Mouse (Mus musculus) CD4-positive naive resting alpha-beta T cell, adult 57 days (primary cell): Measurements from ENCODE around the gene Cdk9. TPM values are rescaled to one million over a fixed set of nuclear protein-coding genes. Genes with fewer than 3 reads are reported as not detected.

Experiments used
- total RNA-seq: library from RNA; stranded (reverse); gene quantifications from one replicate; pipeline ENCODE4 v1.2.4, GENCODE M21; 2023

Gene Cdk9
- 109 TPM for total RNA-seq

GRCm38 (mm10) chr2:32712934-32713817 is at the start of gene Cdk9:
Cdk9 (minus strand) TSS chr2:32713076.

GRCm38 (mm10) chr2:32757056-32757845 is 44.4 kb upstream of the Cdk9 start, which contains the start of gene Tor2a:
Tor2a (plus strand) TSS chr2:32757234.

GRCm38 (mm10) chr2:32740916-32741272 is 28.0 kb upstream of the Cdk9 start, which contains the start of gene 6330409D20Rik:
6330409D20Rik (minus strand) TSS chr2:32741016.

GRCm38 (mm10) chr2:32720681-32721229 is 7.9 kb upstream of the Cdk9 start, which contains the start of gene Sh2d3c:
Sh2d3c (plus strand) TSS chr2:32721055.

GRCm38 (mm10) chr2:32704021-32704421 is 8.9 kb downstream of the Cdk9 start, which contains the start of gene Fpgs:
Fpgs (minus strand) TSS chr2:32704145.

Other genes starting within 250 kb of the Cdk9 start
- gene Fam102a, start 177.7 kb downstream of the Cdk9 start, total RNA-seq, result 188 TPM
- 51.6 TPM for gene Dpm2, start 142.2 kb downstream of the Cdk9 start, total RNA-seq
- gene Pip5kl1, start 138.3 kb downstream of the Cdk9 start, total RNA-seq, result 2.3 TPM
- not detected for gene 9430097D07Rik, start 137.4 kb downstream of the Cdk9 start, total RNA-seq
- 15.6 TPM for gene St6galnac4, start 126.0 kb downstream of the Cdk9 start, total RNA-seq
- gene St6galnac6, start 113.4 kb downstream of the Cdk9 start, total RNA-seq, result 2.2 TPM
- gene Ak1, start 91.3 kb downstream of the Cdk9 start, total RNA-seq, result 0.77 TPM
- 5.6 TPM for gene Eng, start 66.5 kb downstream of the Cdk9 start, total RNA-seq
- 42.6 TPM for gene Fpgs, start 8.9 kb downstream of the Cdk9 start, total RNA-seq
- 104 TPM for gene Sh2d3c, start 8.0 kb upstream of the Cdk9 start, total RNA-seq
- gene 6330409D20Rik, start 27.9 kb upstream of the Cdk9 start, total RNA-seq, result not detected
- 30.4 TPM for gene Tor2a, start 44.2 kb upstream of the Cdk9 start, total RNA-seq
- gene Ttc16, start 62.6 kb upstream of the Cdk9 start, total RNA-seq, result not detected
- 8.0 TPM for gene Ptrh1, start 62.7 kb upstream of the Cdk9 start, total RNA-seq
- not detected for gene Cfap157, start 71.4 kb upstream of the Cdk9 start, total RNA-seq
- gene Stxbp1, start 134.2 kb upstream of the Cdk9 start, total RNA-seq, result 1.8 TPM
- 0.65 TPM for gene Fam129b, start 163.0 kb upstream of the Cdk9 start, total RNA-seq
- 1,346 TPM for gene Rpl12, start 248.5 kb upstream of the Cdk9 start, total RNA-seq
- 9.1 TPM for gene Lrsam1, start 248.5 kb upstream of the Cdk9 start, total RNA-seq